Mouse (Mus musculus): ENCODE measurements around the gene Dmkn. TPM values are rescaled to one million over a fixed set of nuclear protein-coding genes. Genes with fewer than 3 reads are reported as not detected.

The Dmkn gene
- polyA plus RNA-seq, 1 experiment = not detected

DNA sequence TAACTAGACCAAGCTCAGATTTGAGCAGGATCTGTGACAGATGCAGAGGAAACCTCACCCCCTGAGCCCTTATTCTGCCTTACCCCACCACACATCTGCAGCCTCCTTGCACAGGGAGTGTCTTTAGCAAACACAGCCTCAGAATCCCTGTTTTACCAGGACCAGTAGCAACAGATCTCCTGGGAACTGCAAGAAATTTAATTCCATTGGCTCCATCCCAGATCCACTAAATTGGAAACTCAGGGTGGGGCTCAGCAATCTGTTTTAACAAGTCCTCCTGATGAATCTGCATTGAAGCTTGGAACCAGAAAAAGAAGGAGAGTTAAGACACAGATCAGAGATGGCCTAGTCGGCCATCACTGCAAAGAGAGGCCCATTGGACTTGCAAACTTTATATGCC, 33.2 kb downstream of the Dmkn start:
- 88% methylated on average over 1 of the region's 1 CpGs for WGBS
- H3K4me1 ChIP-seq (ENCODE audit: control insufficient read depth, insufficient read depth, low read length) = no peaks in the 10 kb centered on the region
- H3K4me3 ChIP-seq (ENCODE audit: insufficient read depth, low read depth, low read length) = no peak overlapping the region
- no peak overlapping the region for H3K27ac ChIP-seq (ENCODE audit: insufficient read depth, low read depth, low read length)
- TF ChIP-seq POLR2A (IDR thresholded peaks at IDR 0.05; ENCODE audit: insufficient read depth, low read depth, low read length) (no peak), CTCF (IDR thresholded peaks at IDR 0.05; ENCODE audit: insufficient read depth, low read depth, low read length) (no peak)

GRCm38 (mm10) chr7:30800653-30801052, 37.1 kb downstream of the Dmkn start:
- Histone ChIP-seq H3K4me3 (ENCODE audit: insufficient read depth, low read depth, low read length) (no peak overlapping the region), H3K27ac (ENCODE audit: insufficient read depth, low read depth, low read length) (no peak overlapping the region), H3K4me1 (ENCODE audit: control insufficient read depth, insufficient read depth, low read length) (no peaks in the 10 kb centered on the region)
- no peak for TF ChIP-seq CTCF (IDR thresholded peaks at IDR 0.05; ENCODE audit: insufficient read depth, low read depth, low read length)
- no peak for TF ChIP-seq POLR2A (IDR thresholded peaks at IDR 0.05; ENCODE audit: insufficient read depth, low read depth, low read length)

DNA sequence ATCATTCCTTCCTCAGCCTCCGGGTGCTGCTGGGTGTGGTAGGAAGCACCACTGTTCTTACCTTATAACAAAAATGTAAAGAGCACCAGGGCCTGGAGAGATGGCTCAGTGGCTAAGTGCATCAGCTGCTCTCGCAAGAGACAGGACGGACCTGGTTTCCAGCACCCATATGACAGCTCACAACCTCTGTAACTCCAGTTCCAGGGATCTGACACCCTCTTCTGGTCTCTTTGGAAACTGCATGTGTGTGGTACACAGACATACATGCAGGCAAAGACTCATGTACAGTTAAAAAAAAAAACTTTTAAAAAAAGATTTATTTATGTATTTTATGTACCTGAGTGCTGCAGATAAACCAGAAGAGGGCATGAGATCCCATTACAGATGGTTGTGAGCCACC, 39.7 kb downstream of the Dmkn start:
- WGBS = 95% methylated on average over 3 of the region's 3 CpGs
- H3K27ac ChIP-seq (ENCODE audit: insufficient read depth, low read depth, low read length) = no peak overlapping the region
- H3K4me3 ChIP-seq (ENCODE audit: insufficient read depth, low read depth, low read length) = no peak overlapping the region
- no peaks in the 10 kb centered on the region for H3K4me1 ChIP-seq (ENCODE audit: control insufficient read depth, insufficient read depth, low read length)
- TF ChIP-seq CTCF (IDR thresholded peaks at IDR 0.05; ENCODE audit: insufficient read depth, low read depth, low read length) (no peak), POLR2A (IDR thresholded peaks at IDR 0.05; ENCODE audit: insufficient read depth, low read depth, low read length) (no peak)

- H3K4me3 ChIP-seq (ENCODE audit: insufficient read depth, low read depth, low read length) = no peak overlapping the region
- WGBS = 91% methylated on average over 9 of the region's 9 CpGs
- no peaks in the 10 kb centered on the region for H3K4me1 ChIP-seq (ENCODE audit: control insufficient read depth, insufficient read depth, low read length)
- no peak overlapping the region for H3K27ac ChIP-seq (ENCODE audit: insufficient read depth, low read depth, low read length)
- TF ChIP-seq POLR2A (IDR thresholded peaks at IDR 0.05; ENCODE audit: insufficient read depth, low read depth, low read length) (no peak), CTCF (IDR thresholded peaks at IDR 0.05; ENCODE audit: insufficient read depth, low read depth, low read length) (no peak)
Observed at GRCm38 (mm10) chr7:30804026-30804715, 40.6 kb downstream of the Dmkn start.

GRCm38 (mm10) chr7:30805924-30806323, 42.4 kb downstream of the Dmkn start:
- Histone ChIP-seq H3K4me1 (ENCODE audit: control insufficient read depth, insufficient read depth, low read length) (no peaks in the 10 kb centered on the region), H3K4me3 (ENCODE audit: insufficient read depth, low read depth, low read length) (no peak overlapping the region), H3K27ac (ENCODE audit: insufficient read depth, low read depth, low read length) (no peak overlapping the region)
- TF ChIP-seq POLR2A (IDR thresholded peaks at IDR 0.05; ENCODE audit: insufficient read depth, low read depth, low read length) (no peak), CTCF (IDR thresholded peaks at IDR 0.05; ENCODE audit: insufficient read depth, low read depth, low read length) (0 out of 2 replicates have a peak, but pooled peaks have one; percentile 7)
- 51% methylated on average over 6 of the region's 6 CpGs for WGBS

DNA sequence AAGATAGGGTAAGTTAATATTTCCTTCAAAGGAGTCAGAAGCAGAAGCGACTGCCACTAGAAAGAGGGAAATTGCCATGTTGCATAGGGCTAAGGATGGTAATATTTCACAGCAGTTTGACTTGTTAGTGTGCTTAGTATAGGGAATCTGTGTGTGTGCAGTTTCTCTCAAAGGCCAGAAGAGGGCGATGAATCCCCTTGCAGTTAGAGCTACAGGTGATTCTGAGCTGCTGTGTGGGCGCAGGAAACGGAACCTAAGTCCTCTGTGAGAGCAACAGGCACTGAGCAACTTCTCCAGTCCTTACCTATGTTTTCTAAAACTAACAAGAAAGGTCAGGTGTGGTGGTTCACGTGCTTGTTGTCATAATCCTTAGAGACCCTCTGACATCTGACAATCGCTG, 46.8 kb downstream of the Dmkn start:
- TF ChIP-seq CTCF (IDR thresholded peaks at IDR 0.05; ENCODE audit: insufficient read depth, low read depth, low read length) (no peak), POLR2A (IDR thresholded peaks at IDR 0.05; ENCODE audit: insufficient read depth, low read depth, low read length) (no peak)
- Histone ChIP-seq H3K4me1 (ENCODE audit: control insufficient read depth, insufficient read depth, low read length) (no peaks in the 10 kb centered on the region), H3K4me3 (ENCODE audit: insufficient read depth, low read depth, low read length) (no peak overlapping the region), H3K27ac (ENCODE audit: insufficient read depth, low read depth, low read length) (no peak overlapping the region)
- WGBS = 57% methylated on average over 6 of the region's 6 CpGs

DNA sequence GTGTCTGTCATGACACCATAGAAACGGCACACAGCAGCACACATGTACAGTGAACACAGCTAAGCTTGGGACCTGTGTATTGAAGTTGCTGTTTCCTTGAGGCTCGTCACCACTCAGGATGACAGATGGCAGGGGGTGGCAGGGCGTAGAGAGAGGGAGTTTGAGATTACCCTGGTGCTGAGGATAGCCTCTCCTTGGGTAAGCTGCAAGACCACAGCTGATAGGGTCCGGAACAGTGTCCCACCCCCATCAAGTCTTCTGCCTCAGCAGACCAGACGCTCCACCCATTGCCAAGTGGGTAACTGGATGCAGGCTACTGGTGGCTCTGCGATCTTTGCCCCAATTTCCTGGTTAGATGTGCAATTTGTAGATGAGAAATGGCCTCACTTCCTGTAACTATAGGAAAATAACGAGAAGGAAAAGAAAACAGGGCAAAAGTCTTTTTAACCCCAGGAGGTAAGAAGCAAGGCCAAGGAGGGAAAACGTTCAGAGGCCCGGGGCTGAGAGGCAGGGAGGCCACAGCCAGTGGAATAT, 48.3 kb downstream of the Dmkn start:
- Histone ChIP-seq H3K4me3 (ENCODE audit: insufficient read depth, low read depth, low read length) (no peak overlapping the region), H3K4me1 (ENCODE audit: control insufficient read depth, insufficient read depth, low read length) (no peaks in the 10 kb centered on the region), H3K27ac (ENCODE audit: insufficient read depth, low read depth, low read length) (no peak overlapping the region)
- no peak for TF ChIP-seq POLR2A (IDR thresholded peaks at IDR 0.05; ENCODE audit: insufficient read depth, low read depth, low read length)
- no peak for TF ChIP-seq CTCF (IDR thresholded peaks at IDR 0.05; ENCODE audit: insufficient read depth, low read depth, low read length)
- WGBS = 74% methylated on average over 9 of the region's 9 CpGs

GRCm38 (mm10) chr7:30812291-30812807, 48.8 kb downstream of the Dmkn start:
- WGBS = 75% methylated on average over 6 of the region's 6 CpGs
- no peak overlapping the region for H3K27ac ChIP-seq (ENCODE audit: insufficient read depth, low read depth, low read length)
- no peaks in the 10 kb centered on the region for H3K4me1 ChIP-seq (ENCODE audit: control insufficient read depth, insufficient read depth, low read length)
- H3K4me3 ChIP-seq (ENCODE audit: insufficient read depth, low read depth, low read length) = no peak overlapping the region
- no peak for TF ChIP-seq CTCF (IDR thresholded peaks at IDR 0.05; ENCODE audit: insufficient read depth, low read depth, low read length)
- TF ChIP-seq POLR2A (IDR thresholded peaks at IDR 0.05; ENCODE audit: insufficient read depth, low read depth, low read length) = no peak

DNA sequence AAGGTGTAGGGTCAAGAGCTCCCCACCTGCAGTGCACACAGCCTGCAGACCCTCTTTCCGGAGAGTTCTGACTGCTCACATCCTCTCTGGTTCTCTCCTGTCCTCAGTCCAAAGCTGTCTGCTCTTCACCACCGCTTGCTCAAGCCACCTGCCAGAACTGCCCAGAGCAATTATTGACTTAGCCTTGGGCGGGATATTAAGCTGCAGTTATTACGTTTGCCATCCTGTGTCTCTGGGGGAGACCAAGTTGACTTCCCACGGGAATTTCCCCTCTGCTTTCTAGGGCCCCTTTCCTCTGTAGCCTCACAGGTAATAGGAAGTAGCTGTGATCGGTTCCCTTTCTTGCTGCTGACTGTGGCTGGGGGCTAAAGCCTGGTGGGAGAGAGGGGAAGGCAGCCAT, 56.6 kb downstream of the Dmkn start:
- H3K4me3 ChIP-seq (ENCODE audit: insufficient read depth, low read depth, low read length) = no peak overlapping the region
- 83% methylated on average over 6 of the region's 6 CpGs for WGBS
- TF ChIP-seq POLR2A (IDR thresholded peaks at IDR 0.05; ENCODE audit: insufficient read depth, low read depth, low read length) (no peak), CTCF (IDR thresholded peaks at IDR 0.05; ENCODE audit: insufficient read depth, low read depth, low read length) (no peak)

More for the DNA sequence above, 56.6 kb downstream of the Dmkn start:
- Histone ChIP-seq H3K4me1 (ENCODE audit: control insufficient read depth, insufficient read depth, low read length) (peaks cover 10% of the 10 kb centered on the region), H3K27ac (ENCODE audit: insufficient read depth, low read depth, low read length) (no peak overlapping the region)

All from olfactory bulb, adult 2 months (tissue).